Mouse (Mus musculus) lung, adult 2 months (tissue): ENCODE data around the gene Tln2. TPM values are rescaled to one million over a fixed set of nuclear protein-coding genes. Genes with fewer than 3 reads are reported as not detected.

ENCODE experiments used
- DNase-seq: peaks from one replicate; pipeline ENCODE4 v3.0.0; 2022
- H3K4me1 ChIP-seq: fragments of 200-500 bp; 2 replicates; pipeline ENCODE4 v1.6.1; 2011; ENCODE audit warnings: low read length; ENCODE audit not compliant: control insufficient read depth, insufficient read depth
- H3K4me3 ChIP-seq: fragments of 200-500 bp; replicated peaks from 2 replicates; pipeline ENCODE3; 2011; ENCODE audit warnings: low read depth, mild to moderate bottlenecking, control low read depth, low read length; ENCODE audit errors: extremely low read depth
- CTCF ChIP-seq: fragments of 200-500 bp; IDR thresholded peaks from 2 replicates; pipeline ENCODE4 v1.5.1; 2011; ENCODE audit warnings: mild to moderate bottlenecking, low read length, control low read depth; ENCODE audit not compliant: insufficient read depth
- POLR2A ChIP-seq: fragments of 200-500 bp; IDR thresholded peaks from 2 replicates; pipeline ENCODE4 v1.6.1; 2011; ENCODE audit warnings: low read depth, mild to moderate bottlenecking, control low read depth, low read length, borderline replicate concordance; ENCODE audit errors: extremely low read depth
- WGBS: fragments of 180-500 bp; shearing (Covaris S2); methylation state at CpG from one replicate; pipeline ENCODE4 v1.1.7; 2018; 5-methylcytosine and 5-hydroxymethylcytosine counted together
- polyA plus RNA-seq: library from polyadenylated mRNA; depleted of rRNA; stranded (reverse); fragments of >200 nt; gene quantifications from 2 replicates; pipeline ENCODE4 v1.2.3, GENCODE M21; 2012

Tln2 gene
- polyA plus RNA-seq, 1 experiment = 14.1 TPM

GRCm38 (mm10) chr9:67529600-67529999 lies 29.9 kb downstream of the Tln2 start:
- H3K4me1 ChIP-seq = no peaks in the 10 kb centered on the region
- WGBS = 57% methylated on average over 5 of the region's 5 CpGs
- no peak overlapping the region for H3K4me3 ChIP-seq
- TF ChIP-seq POLR2A (no peak), CTCF (no peak)
- no peak for DNase-seq

GRCm38 (mm10) chr9:67527726-67528125 lies 31.8 kb downstream of the Tln2 start:
- no peak overlapping the region for H3K4me3 ChIP-seq
- no peaks in the 10 kb centered on the region for H3K4me1 ChIP-seq
- 97% methylated on average over 2 of the region's 2 CpGs for WGBS
- DNase-seq = no peak
- TF ChIP-seq POLR2A (no peak), CTCF (no peak)

GRCm38 (mm10) chr9:67521736-67522135 lies 37.8 kb downstream of the Tln2 start:
- no peak overlapping the region for H3K4me3 ChIP-seq
- 75% methylated on average over 4 of the region's 4 CpGs for WGBS
- no peak for TF ChIP-seq CTCF
- no peak for TF ChIP-seq POLR2A
- no peaks in the 10 kb centered on the region for H3K4me1 ChIP-seq
- DNase-seq = no peak

- no peak for TF ChIP-seq CTCF
- TF ChIP-seq POLR2A = no peak
- DNase-seq = no peak
- WGBS = 19% methylated on average over 3 of the region's 3 CpGs
- no peaks in the 10 kb centered on the region for H3K4me1 ChIP-seq
- no peak overlapping the region for H3K4me3 ChIP-seq
These were observed 50.0 kb downstream of the Tln2 start for GRCm38 (mm10) chr9:67509510-67509909.

- no peak for DNase-seq
- TF ChIP-seq POLR2A (no peak), CTCF (no peak)
- H3K4me3 ChIP-seq = no peak overlapping the region
- no peaks in the 10 kb centered on the region for H3K4me1 ChIP-seq
- WGBS = 60% methylated on average over 8 of the region's 8 CpGs
These were observed 54.7 kb downstream of the Tln2 start for GRCm38 (mm10) chr9:67504669-67505260.

GRCm38 (mm10) chr9:67501801-67502200 lies 57.7 kb downstream of the Tln2 start:
- H3K4me3 ChIP-seq = no peak overlapping the region
- TF ChIP-seq CTCF (no peak), POLR2A (no peak)
- WGBS = 69% methylated on average over 1 of the region's 1 CpGs
- no peak for DNase-seq
- no peaks in the 10 kb centered on the region for H3K4me1 ChIP-seq

- TF ChIP-seq POLR2A (no peak), CTCF (no peak)
- 19% methylated on average over 2 of the region's 2 CpGs for WGBS
These were observed 63.1 kb downstream of the Tln2 start for GRCm38 (mm10) chr9:67496368-67496767.

GRCm38 (mm10) chr9:67495350-67495749 lies 64.2 kb downstream of the Tln2 start:
- no peak for TF ChIP-seq POLR2A
- TF ChIP-seq CTCF = no peak
- Histone ChIP-seq H3K4me1 (no peaks in the 10 kb centered on the region), H3K4me3 (no peak overlapping the region)
- no peak for DNase-seq
- WGBS = 29% methylated on average over 3 of the region's 3 CpGs

More at GRCm38 (mm10) chr9:67496368-67496767, 63.1 kb downstream of the Tln2 start:
- DNase-seq = no peak
- Histone ChIP-seq H3K4me1 (no peaks in the 10 kb centered on the region), H3K4me3 (no peak overlapping the region)

- DNase-seq = no peak
- H3K4me3 ChIP-seq = no peak overlapping the region
- TF ChIP-seq CTCF (no peak), POLR2A (no peak)
- 69% methylated on average over 8 of the region's 8 CpGs for WGBS
- H3K4me1 ChIP-seq = no peaks in the 10 kb centered on the region
These were observed 65.5 kb downstream of the Tln2 start for GRCm38 (mm10) chr9:67493876-67494552.

GRCm38 (mm10) chr9:67489370-67489769 lies 70.1 kb downstream of the Tln2 start:
- Histone ChIP-seq H3K4me3 (no peak overlapping the region), H3K4me1 (peaks cover 7% of the 10 kb centered on the region; the same call in 1 of the 2 replicates)
- TF ChIP-seq POLR2A = no peak
- no peak for TF ChIP-seq CTCF
- 51% methylated on average over 3 of the region's 3 CpGs for WGBS
- DNase-seq = no peak
